Mouse (Mus musculus) induced T-regulatory cell, adult 2 months (primary cell): ENCODE data around the gene Scgn.

Source experiments
- DNase-seq: peaks from one replicate; pipeline ENCODE4 v3.0.0-alpha.2; 2012; ENCODE audit warnings: low read depth

Gene Scgn

GRCm38 (mm10) chr13:23990928-23991327 is at the start of gene Scgn:
Gene Scgn (minus strand): TSS chr13:23991214.
- DNase-seq = peak; percentile 20

DNA sequence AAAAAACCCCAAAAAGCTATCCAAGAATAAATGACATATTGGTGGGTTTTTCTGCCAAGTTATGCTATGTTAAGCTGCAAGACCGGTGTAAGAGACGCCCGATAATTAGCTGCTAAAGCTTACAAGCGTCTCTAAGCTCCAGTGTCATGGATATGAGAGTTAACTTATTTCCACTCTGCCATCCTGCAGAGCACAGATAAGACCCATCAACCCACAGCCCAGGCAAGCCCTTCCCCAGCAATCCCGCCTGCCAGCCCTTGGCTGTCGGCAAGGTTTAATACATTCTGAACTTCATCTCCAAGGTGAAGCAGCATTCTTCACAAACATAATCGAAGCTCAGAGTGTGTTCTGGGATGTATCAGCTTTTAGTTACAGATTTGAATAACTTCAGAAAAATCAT is 49.2 kb upstream of the Scgn start:
- no peak for DNase-seq

- DNase-seq = no peak
These were observed 46.5 kb upstream of the Scgn start for GRCm38 (mm10) chr13:24037502-24037901.

DNA sequence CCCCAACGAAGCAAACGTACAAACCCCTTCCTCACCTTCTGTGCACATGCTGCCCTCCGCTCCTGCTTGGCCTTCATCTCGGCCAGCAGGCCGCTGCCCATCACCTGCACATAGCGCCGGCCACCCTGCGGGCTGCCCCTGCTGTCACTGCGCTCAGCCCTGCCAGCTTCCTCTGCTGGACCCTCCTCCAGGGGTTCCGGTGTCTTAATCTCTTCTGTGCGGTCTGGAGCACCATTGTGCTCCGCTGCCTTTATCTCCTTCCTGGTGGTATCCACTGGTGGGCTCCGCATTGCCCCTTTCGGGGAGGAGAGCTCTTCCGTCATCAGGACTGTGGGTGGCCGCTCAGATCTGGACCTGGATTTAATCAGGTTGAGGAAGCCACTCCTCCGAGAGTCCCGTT is 45.1 kb upstream of the Scgn start:
- no peak for DNase-seq

- DNase-seq = peak; percentile 17
These were observed 36.5 kb upstream of the Scgn start for GRCm38 (mm10) chr13:24027191-24028170.

DNA sequence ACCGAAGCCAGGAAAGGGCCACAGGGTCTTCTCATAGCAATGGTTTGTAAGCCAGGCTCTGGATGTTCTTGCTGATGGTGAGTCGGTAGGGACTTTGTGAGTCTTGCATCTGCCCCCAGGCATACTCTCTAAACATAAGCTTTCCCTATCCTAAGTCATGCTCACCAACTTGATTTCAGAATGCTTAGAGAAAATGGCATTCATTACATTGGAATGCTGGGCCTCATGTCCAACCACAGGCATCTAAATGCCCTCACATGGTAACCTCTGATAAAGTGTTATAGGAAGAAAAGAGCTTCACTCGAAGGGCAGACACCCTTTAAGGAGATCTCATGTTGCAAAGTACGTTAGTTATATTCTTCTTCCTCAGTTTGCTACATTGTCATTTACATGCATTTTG is 27.5 kb upstream of the Scgn start:
- no peak for DNase-seq

DNA sequence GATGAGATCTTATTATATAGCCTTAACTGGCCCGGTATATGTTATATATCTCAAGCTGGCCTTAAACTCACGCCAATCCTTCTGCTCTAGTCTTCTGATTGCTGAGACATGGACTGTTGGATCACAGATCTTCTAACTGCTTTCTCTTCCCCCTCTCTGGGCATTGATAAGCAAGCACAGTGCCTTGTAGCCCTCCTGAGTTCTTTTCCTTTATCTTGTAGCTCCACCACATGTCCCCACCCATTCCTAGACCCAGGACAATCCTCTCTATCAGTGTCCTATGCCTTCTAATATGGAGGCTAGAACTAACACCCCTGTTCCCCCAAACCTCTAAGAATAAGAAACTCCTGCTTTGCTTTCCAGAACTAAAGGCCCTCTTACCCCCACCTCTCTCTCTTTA is 14.5 kb upstream of the Scgn start:
- DNase-seq = no peak

- DNase-seq = no peak
These were observed 10.8 kb upstream of the Scgn start for GRCm38 (mm10) chr13:24001797-24002196.

DNA sequence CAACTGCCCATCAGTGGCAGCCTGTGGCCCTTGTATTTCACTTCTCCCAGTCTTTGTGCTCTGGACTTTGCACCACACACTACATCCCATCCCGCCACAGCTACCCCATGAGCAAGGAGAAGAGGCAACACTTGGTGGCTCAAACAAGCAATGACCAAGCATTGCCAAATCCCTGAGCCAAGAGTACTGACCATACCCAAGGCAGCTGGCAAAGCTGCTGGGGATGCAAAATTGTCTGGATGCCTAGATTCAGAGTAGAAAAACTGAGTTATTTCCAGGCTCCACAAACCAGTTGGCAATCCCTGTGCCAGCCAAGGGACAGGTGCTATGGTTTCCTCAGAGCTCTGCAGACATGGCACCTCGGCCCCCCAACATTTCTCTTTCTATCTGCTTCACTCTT is 10.1 kb upstream of the Scgn start:
- DNase-seq = no peak

DNA sequence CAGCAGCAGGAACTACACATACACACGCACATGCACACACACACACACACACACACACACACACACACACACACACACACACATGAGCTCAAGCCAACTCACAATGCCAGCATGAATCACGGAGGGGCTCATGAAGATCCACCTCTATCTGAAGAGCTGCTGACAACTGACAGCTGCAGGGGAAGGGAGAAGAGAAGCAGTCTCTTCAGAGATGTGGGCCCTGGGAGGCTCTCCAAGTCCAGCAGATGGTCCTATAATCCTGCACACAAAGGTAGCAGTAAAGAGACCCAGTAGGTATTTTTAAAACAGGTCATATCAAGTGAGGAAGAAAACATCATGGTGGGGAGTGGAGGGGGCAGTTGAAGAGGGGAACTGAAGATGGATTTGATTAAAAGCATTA is 7.8 kb upstream of the Scgn start:
- no peak for DNase-seq

DNA sequence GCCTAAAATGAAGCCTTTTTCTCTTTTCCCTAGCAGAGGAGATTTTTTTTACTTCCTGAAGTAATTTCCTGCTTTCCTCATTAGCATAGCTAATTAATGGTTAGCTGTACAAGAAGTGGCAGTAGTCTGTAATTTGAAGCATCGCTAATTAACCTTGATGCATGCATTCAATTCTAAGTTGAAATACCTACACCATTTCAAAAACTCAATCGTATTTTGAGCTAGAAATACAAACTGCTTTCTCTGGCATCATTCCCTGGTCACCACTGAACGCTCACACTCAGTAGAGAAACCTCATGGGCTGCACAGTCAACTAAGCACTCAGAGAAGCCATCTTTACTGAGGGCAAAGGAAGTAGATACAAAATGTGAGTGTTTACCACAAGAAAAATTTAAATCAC is 3.7 kb upstream of the Scgn start:
- DNase-seq = no peak

- DNase-seq = no peak
These were observed 3.0 kb upstream of the Scgn start for GRCm38 (mm10) chr13:23994024-23994423.

GRCm38 (mm10) chr13:23990451-23990850 is 563 bp downstream of the Scgn start:
- DNase-seq = no peak

DNA sequence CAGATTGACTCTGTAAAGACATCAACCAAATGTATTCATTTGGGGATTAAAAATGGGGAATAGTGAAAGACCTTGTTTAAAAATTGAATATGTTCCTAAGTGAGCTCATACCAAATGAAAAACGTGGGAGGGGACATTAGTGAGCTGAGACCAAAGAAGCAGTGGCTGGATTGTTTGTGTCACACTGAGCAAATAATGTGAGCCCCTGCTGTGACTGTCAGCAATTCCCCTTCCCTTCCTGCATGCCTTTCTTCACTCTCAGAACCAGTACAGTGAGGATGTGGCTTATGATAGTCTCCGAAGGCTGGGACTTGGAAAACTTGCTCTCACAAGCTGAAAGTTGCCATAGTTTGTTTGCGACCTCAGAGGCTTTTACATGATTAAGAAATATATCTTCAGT is 5.9 kb downstream of the Scgn start:
- DNase-seq = no peak

DNA sequence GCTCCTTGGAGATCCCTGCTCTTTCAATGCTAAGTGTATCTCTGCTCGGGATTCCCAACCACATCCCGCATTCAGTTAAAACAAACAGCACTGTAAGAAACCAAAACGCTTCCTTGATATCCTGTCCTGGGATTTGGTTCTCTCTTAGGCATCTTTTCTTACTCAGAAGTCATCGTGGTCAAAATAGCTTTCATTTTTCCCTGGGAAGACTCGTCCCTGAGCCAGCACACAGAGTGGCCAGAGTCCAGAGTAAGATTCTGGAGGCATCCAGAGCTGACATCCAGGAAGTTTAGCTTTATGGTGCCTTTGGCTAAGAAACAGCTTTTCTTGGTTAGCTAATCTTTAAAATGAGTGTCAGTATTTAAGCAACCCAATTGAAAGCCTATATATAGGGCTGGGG is 18.7 kb downstream of the Scgn start:
- DNase-seq = no peak

GRCm38 (mm10) chr13:23971870-23972269 is 19.1 kb downstream of the Scgn start:
- no peak for DNase-seq

GRCm38 (mm10) chr13:23964909-23965308 is 26.1 kb downstream of the Scgn start:
- DNase-seq = no peak

- no peak for DNase-seq
These were observed 31.2 kb downstream of the Scgn start for GRCm38 (mm10) chr13:23959776-23960175.

GRCm38 (mm10) chr13:23950928-23951327 is 40.1 kb downstream of the Scgn start:
- DNase-seq = peak; percentile 35

DNA sequence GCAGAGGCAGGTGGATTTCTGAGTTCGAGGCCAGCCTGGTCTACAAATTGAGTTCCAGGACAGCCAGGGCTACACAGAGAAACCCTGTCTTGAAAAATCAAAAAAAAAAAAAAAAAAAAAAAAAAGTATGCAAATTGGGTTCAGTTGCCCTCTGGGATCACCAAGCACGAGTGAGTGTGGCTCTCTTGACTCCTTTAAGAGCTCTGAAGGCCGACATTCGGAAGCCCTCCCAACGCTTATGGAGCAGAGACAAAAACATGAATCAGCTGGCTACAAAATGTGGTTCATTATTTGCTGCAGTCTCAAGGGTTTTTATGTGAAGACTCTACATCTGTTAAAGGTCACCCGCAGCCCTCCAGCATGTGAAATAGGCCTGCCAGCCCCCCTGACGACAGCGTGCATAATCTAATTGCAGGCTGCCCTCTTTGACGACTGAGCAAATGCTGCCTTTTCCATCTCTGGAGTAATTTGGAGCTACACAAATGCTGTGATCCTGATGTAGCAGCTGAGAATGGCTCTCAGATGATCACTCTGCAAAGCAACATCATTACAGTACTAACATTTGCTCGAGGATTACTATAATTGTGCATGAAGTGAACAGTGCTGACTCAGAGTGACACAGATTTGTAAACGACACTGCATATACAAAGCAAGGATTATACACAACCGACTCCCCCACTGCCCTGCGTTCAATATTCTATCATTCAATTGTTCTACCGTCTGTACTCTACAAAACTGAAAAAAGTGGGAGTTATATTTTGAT is 41.3 kb downstream of the Scgn start:
- no peak for DNase-seq

- no peak for DNase-seq
These were observed 44.8 kb downstream of the Scgn start for GRCm38 (mm10) chr13:23946254-23946653.

DNA sequence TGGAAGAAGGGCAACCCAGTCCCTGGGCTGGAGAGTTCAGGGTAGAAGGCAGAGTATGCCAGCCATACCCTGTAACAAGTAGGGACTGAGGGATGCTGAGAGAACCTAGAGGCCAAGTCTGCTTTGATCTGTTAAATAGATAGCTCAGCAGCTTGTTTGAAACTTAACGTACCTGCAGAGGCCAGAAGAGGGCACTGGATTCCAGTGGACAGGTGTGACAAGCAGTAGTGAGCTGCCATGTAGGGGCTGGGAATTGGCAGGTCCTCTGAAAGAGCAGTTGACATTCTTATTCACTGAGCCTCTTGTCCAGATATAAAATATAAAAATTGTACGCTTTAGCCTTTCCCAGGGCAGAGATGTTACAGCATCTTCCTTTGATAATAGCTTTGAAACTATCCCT is 48.2 kb downstream of the Scgn start:
- DNase-seq = peak; percentile 41

- DNase-seq = no peak
These were observed 50.7 kb downstream of the Scgn start for GRCm38 (mm10) chr13:23940291-23940690.
